Mouse (Mus musculus): ENCODE measurements around the gene Rhot2. TPM values are rescaled to one million over a fixed set of nuclear protein-coding genes. Genes with fewer than 3 reads are reported as not detected.

Rhot2 gene
- polyA plus RNA-seq, 1 experiment from 2014 or later, result 11.0 TPM

DNA sequence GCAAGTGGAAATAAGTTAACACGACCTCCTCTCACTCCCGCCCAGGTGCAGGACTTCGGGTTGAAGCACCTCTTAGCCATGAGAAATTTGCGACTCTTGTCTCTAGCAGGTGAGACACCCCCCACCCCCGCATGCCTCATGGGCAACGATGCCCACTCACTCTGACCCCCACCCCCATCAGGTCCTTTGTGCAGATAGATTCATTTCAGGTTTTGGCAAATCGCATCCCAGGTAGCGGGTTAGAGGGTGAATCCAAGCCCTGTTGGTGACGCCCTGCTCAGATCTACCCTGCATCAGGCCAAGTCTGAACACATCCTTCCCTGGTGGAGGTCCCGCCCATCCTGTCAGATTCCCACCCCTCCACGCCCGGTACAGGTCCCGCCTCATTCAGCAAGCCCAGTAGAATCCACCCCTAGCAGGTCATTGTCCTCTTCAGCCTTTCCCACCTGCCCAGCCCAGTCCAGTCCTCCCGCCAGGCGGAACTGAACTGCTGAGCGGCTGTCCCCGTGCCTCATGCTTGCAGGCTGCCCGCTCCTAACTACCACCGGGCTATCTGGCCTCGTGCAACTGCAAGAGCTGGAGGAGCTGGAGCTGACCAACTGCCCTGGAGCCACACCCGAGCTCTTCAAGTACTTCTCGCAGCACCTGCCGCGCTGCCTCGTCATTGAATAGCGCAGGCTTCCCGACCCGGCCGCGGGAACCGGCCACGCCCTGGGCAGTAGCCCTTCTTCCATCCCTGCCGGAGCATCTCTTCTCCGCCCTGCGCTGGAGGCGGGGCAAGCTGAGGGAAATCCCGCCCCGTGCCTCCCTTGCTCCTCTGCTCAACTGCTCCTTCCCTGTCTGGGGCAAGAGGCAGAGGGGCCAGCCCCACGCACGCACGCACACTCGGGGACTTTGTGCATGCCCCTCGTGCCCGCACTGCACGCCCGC lies 25.5 kb downstream of the Rhot2 start:
- Histone ChIP-seq H3K4me2 (peak overlapping the region; percentile 27; the same call in 1 of the 2 replicates), H3K4me1 (ENCODE audit: insufficient read depth) (peaks cover 4% of the 10 kb centered on the region), H3K9ac (peak overlapping the region; percentile 3; the same call in 1 of the 2 replicates), H3K9me3 (ENCODE audit: low read depth, low read length) (no peaks in the 10 kb centered on the region), H3K4me3 (ENCODE audit: low read depth, low read length) (no peak overlapping the region; the same call in 1 of the 2 replicates), H3K27ac (ENCODE audit: low read depth) (no peak overlapping the region), H3K27me3 (ENCODE audit: insufficient read depth, low read length) (peaks cover 28% of the 10 kb centered on the region), H3K36me3 (ENCODE audit: insufficient read depth) (no peaks in the 10 kb centered on the region)
- TF ChIP-seq CTCF (IDR thresholded peaks at IDR 0.05; ENCODE audit: low read depth), result no peak
- no peak for DNase-seq
- 7% methylated on average over 46 of the region's 46 CpGs for whole genome bisulfite sequencing
- no peak for ATAC-seq (ENCODE audit: insufficient read depth)

- Histone ChIP-seq H3K4me1 (ENCODE audit: insufficient read depth) (no peaks in the 10 kb centered on the region), H3K9me3 (ENCODE audit: low read depth, low read length) (no peaks in the 10 kb centered on the region), H3K4me2 (no peak overlapping the region), H3K27ac (ENCODE audit: low read depth) (no peak overlapping the region), H3K4me3 (ENCODE audit: low read depth, low read length) (no peak overlapping the region), H3K27me3 (ENCODE audit: insufficient read depth, low read length) (peaks cover 31% of the 10 kb centered on the region), H3K9ac (no peak overlapping the region), H3K36me3 (ENCODE audit: insufficient read depth) (no peaks in the 10 kb centered on the region)
- TF ChIP-seq CTCF (IDR thresholded peaks at IDR 0.05; ENCODE audit: low read depth), result no peak
- no peak for ATAC-seq (ENCODE audit: insufficient read depth)
- no peak for DNase-seq
- WGBS, result 73% methylated on average over 11 of the region's 11 CpGs
Observed at GRCm38 (mm10) chr17:25817662-25818061, 27.0 kb downstream of the Rhot2 start.

DNA sequence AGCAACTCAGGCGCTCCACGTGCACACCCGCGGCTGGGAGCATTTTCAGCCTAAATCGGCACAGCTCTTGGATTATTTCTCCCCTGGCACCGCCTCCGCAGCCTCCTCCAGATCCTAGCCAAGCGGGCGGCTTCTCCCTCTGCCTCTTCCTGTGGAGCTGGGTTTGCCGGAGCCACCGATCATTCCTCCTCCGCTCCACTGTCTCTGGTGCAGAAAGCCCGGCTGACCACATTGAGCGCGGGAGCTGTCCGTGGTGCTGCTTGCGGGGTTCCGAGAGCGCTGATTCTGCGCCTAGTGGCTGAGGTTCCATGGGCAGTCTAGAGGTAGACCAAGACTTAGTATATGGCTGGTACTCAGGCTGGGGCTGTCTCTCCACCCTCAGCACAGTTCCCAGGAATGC lies 31.2 kb downstream of the Rhot2 start:
- WGBS, result 2% methylated on average over 20 of the region's 20 CpGs
- Histone ChIP-seq H3K4me2 (no peak overlapping the region), H3K4me3 (ENCODE audit: low read depth, low read length) (no peak overlapping the region), H3K27ac (ENCODE audit: low read depth) (no peak overlapping the region), H3K9ac (no peak overlapping the region), H3K27me3 (ENCODE audit: insufficient read depth, low read length) (peaks cover 49% of the 10 kb centered on the region), H3K36me3 (ENCODE audit: insufficient read depth) (no peaks in the 10 kb centered on the region), H3K4me1 (ENCODE audit: insufficient read depth) (no peaks in the 10 kb centered on the region), H3K9me3 (ENCODE audit: low read depth, low read length) (no peaks in the 10 kb centered on the region)
- peak; percentile 64 for ATAC-seq (ENCODE audit: insufficient read depth)
- DNase-seq, result peak; percentile 96
- TF ChIP-seq CTCF (IDR thresholded peaks at IDR 0.05; ENCODE audit: low read depth), result peak; percentile 78

GRCm38 (mm10) chr17:25810890-25811289 lies 33.8 kb downstream of the Rhot2 start:
- H3K4me3 ChIP-seq (ENCODE audit: low read depth, low read length), result no peak overlapping the region
- H3K9me3 ChIP-seq (ENCODE audit: low read depth, low read length), result no peaks in the 10 kb centered on the region
- H3K9ac ChIP-seq, result no peak overlapping the region
- no peaks in the 10 kb centered on the region for H3K4me1 ChIP-seq (ENCODE audit: insufficient read depth)
- DNase-seq (no peak), ATAC-seq (ENCODE audit: insufficient read depth) (no peak)
- peaks cover 44% of the 10 kb centered on the region for H3K27me3 ChIP-seq (ENCODE audit: insufficient read depth, low read length)
- WGBS, result 66% methylated on average over 4 of the region's 4 CpGs
- H3K36me3 ChIP-seq (ENCODE audit: insufficient read depth), result no peaks in the 10 kb centered on the region
- no peak overlapping the region for H3K4me2 ChIP-seq
- TF ChIP-seq CTCF (IDR thresholded peaks at IDR 0.05; ENCODE audit: low read depth), result no peak
- H3K27ac ChIP-seq (ENCODE audit: low read depth), result no peak overlapping the region

DNA sequence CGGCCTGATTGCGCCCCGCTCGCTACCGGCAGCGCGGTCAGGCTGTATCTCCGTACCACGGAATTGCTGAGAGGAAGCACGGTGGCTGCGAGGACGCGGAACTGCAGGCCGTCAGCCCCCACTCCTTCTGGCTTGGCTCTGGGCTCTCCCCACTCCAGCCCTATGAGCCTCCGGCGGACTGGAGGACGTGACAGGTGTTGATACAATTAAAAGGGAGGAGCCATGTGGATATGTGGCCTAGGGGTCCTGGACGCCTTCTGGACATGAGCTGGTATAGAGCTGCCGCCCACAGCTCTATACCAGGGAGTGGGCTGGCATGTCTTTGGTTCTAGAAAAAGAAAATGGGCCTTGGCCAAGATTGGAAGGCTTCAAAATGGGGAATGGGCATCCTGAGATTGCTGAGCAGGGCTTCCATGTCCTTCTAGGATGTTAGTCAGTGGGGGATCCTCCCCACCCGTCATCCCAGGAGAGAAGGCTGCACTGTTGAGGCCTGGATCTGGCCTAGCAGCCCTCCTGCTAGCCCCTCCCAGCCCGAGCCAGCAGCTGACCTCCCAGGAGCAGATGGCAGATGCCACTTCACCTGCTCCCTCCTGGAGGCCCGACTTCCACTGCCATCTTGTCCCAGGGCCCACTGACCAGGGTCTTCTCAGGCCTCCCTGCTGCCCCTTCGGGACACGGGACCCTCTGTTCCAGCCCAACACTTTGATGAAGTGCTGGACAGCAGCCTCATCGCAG lies 34.9 kb downstream of the Rhot2 start:
- ATAC-seq (ENCODE audit: insufficient read depth) (peak; percentile 22; the same call in 1 of the 2 replicates), DNase-seq (no peak)
- Histone ChIP-seq H3K27ac (ENCODE audit: low read depth) (no peak overlapping the region), H3K4me2 (peak overlapping the region; percentile 98), H3K9ac (peak overlapping the region; percentile 54; the same call in 1 of the 2 replicates), H3K4me1 (ENCODE audit: insufficient read depth) (no peaks in the 10 kb centered on the region), H3K9me3 (ENCODE audit: low read depth, low read length) (no peaks in the 10 kb centered on the region), H3K36me3 (ENCODE audit: insufficient read depth) (no peaks in the 10 kb centered on the region), H3K27me3 (ENCODE audit: insufficient read depth, low read length) (peaks cover 44% of the 10 kb centered on the region), H3K4me3 (ENCODE audit: low read depth, low read length) (peak overlapping the region; percentile 62)
- WGBS, result 9% methylated on average over 25 of the region's 25 CpGs
- TF ChIP-seq CTCF (IDR thresholded peaks at IDR 0.05; ENCODE audit: low read depth), result no peak

- no peaks in the 10 kb centered on the region for H3K9me3 ChIP-seq (ENCODE audit: low read depth, low read length)
- peak within 1 kb of the TSS; percentile 98 for H3K4me2 ChIP-seq
- peak; percentile 83 for DNase-seq
- 0 out of 2 replicates have a peak, but pooled peaks have one; percentile 23 for TF ChIP-seq CTCF (IDR thresholded peaks at IDR 0.05; ENCODE audit: low read depth)
- H3K4me3 ChIP-seq (ENCODE audit: low read depth, low read length), result peak within 1 kb of the TSS; percentile 62
- no peaks in the 10 kb centered on the region for H3K36me3 ChIP-seq (ENCODE audit: insufficient read depth)
- under 1% methylated on average over 77 of the region's 100 CpGs for WGBS
- H3K27me3 ChIP-seq (ENCODE audit: insufficient read depth, low read length), result peaks cover 44% of the 10 kb centered on the region
- ATAC-seq (ENCODE audit: insufficient read depth), result peak; percentile 72
- H3K4me1 ChIP-seq (ENCODE audit: insufficient read depth), result no peaks in the 10 kb centered on the region
- H3K27ac ChIP-seq (ENCODE audit: low read depth), result no peak within 1 kb of the TSS
- H3K9ac ChIP-seq, result peak within 1 kb of the TSS; percentile 54
Observed at GRCm38 (mm10) chr17:25808789-25809605, 35.7 kb downstream of the Rhot2 start, which contains the start of gene Fbxl16. TSS of gene Fbxl16 (plus strand) at chr17:25809085.
